Mouse (Mus musculus) embryonic fibroblast, embryonic 13.5 days (primary cell): ENCODE results near the gene Bnc2. TPM values are rescaled to one million over a fixed set of nuclear protein-coding genes. Genes with fewer than 3 reads are reported as not detected.

Experiments
- H3K27ac ChIP-seq: 2 replicates; pipeline ENCODE4 v1.5.1; 2012; ENCODE audit warnings: low read length, control low read depth, inconsistent platforms; ENCODE audit not compliant: insufficient read depth
- H3K4me1 ChIP-seq: 2 replicates; pipeline ENCODE4 v1.6.1; 2011; ENCODE audit warnings: low read length; ENCODE audit not compliant: control insufficient read depth, insufficient read depth
- H3K4me3 ChIP-seq: 2 replicates; pipeline ENCODE4 v1.5.1; 2011; ENCODE audit warnings: mild to moderate bottlenecking, control low read depth, low read length; ENCODE audit not compliant: insufficient read depth
- CTCF ChIP-seq: IDR thresholded peaks from 2 replicates; pipeline ENCODE4 v1.5.1; 2011; ENCODE audit warnings: mild to moderate bottlenecking, control low read depth, low read length, moderate library complexity, borderline replicate concordance; ENCODE audit not compliant: insufficient read depth
- POLR2A ChIP-seq: IDR thresholded peaks from 2 replicates; pipeline ENCODE4 v1.6.1; 2011; ENCODE audit warnings: low read depth, mild to moderate bottlenecking, control low read depth, low read length, moderate library complexity
- polyA plus RNA-seq: library from polyadenylated mRNA; stranded (reverse); fragments of >200 nt; gene quantifications from 2 replicates; pipeline ENCODE4 v1.2.4, GENCODE M21; 2011; ENCODE audit warnings: low read depth; ENCODE audit not compliant: missing spikeins, insufficient read length

Gene Bnc2
- polyA plus RNA-seq, 1 experiment: 48.4 TPM

- no peak for TF ChIP-seq POLR2A
- TF ChIP-seq CTCF: no peak
- H3K4me1 ChIP-seq: 0 out of 2 replicates have a peak, but pooled peaks cover 2% of the 10 kb centered on the region
- H3K4me3 ChIP-seq: no peak overlapping the region
- H3K27ac ChIP-seq: no peak overlapping the region
Measured at GRCm38 (mm10) chr4:84470106-84470885, 204.8 kb downstream of the Bnc2 start.

- Histone ChIP-seq H3K27ac (no peak overlapping the region), H3K4me3 (no peak overlapping the region), H3K4me1 (0 out of 2 replicates have a peak, but pooled peaks cover 2% of the 10 kb centered on the region)
- TF ChIP-seq CTCF (no peak), POLR2A (no peak)
Measured at GRCm38 (mm10) chr4:84469400-84469799, 205.7 kb downstream of the Bnc2 start.

- no peak overlapping the region for H3K4me3 ChIP-seq
- no peak for TF ChIP-seq CTCF
- H3K4me1 ChIP-seq: 0 out of 2 replicates have a peak, but pooled peaks cover 2% of the 10 kb centered on the region
- H3K27ac ChIP-seq: no peak overlapping the region
Measured at GRCm38 (mm10) chr4:84467722-84468121, 207.4 kb downstream of the Bnc2 start.

DNA sequence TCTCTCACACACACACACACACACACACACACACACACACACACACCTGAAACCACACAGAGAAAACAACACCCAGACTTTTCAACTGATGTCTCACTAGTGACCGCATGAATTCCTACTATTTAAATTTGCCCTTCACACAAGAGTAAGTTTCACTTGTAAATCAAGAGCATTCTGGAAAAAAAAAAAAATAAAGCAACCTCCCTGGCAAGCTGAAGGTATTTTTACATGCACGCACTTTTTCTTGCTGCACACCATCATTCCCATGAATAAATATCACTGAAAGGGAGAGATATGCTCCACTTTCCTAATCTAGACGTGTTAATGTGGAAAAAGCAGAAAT is 216.9 kb downstream of the Bnc2 start:
- Histone ChIP-seq H3K4me1 (peaks cover 17% of the 10 kb centered on the region), H3K27ac (peak overlapping the region; percentile 100), H3K4me3 (no peak overlapping the region)
- TF ChIP-seq POLR2A (no peak), CTCF (no peak)

- H3K4me3 ChIP-seq: no peak overlapping the region
- H3K4me1 ChIP-seq: peaks cover 17% of the 10 kb centered on the region
- H3K27ac ChIP-seq: peak overlapping the region; percentile 100
- TF ChIP-seq POLR2A (no peak), CTCF (no peak)
Measured at GRCm38 (mm10) chr4:84457512-84458217, 217.4 kb downstream of the Bnc2 start.

DNA sequence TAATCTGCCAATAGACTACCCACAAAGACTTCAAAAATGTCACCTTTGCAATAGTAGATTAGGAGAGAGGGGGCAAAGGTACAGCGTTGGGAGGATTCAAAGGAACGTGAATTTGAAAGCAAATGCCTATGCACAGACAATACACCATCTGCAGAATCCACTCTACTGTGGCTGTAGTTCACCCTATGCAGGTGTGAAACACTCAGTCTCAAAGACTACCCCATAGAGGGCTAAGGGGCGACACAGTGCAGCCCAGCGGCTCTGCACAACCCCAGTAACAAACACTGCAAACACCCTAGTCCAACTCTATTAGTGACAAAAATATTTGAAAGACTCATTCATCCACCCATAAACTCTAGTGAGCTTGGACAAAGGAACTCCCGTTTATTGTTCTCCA is 218.2 kb downstream of the Bnc2 start:
- Histone ChIP-seq H3K4me3 (no peak overlapping the region), H3K4me1 (peaks cover 17% of the 10 kb centered on the region), H3K27ac (peak overlapping the region; percentile 100)
- TF ChIP-seq POLR2A (no peak), CTCF (no peak)

DNA sequence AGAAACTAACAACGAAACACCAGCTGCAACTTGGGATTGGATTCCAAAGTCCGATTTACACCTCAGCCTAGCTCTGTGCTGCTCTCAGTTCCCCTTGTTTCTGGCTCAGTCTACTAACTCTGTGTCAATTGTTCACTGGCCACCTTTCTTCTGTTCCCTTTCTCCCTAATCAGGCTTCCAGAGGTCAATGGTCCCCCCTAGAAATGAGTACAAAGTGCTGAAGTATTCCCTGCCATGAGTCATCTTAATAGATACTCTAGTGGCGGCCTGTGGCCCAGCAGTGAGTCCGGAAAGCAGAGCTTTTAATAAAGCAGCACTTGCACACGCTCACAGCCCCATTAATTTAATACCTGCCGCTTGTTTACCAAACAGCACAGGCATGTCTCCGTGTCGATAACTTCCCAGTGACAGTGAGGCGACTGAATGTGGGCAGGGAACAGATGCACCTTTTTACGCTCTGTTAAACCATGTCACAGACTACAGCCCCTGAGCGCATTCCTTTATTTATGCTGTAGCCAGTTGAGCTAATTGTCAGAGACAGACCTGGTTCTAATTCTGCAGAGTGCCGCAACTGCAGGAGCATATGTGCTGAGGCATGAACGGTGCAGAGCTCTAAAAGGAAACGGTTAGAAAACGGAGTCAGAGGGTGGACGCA is 218.8 kb downstream of the Bnc2 start:
- Histone ChIP-seq H3K4me3 (no peak overlapping the region), H3K27ac (peak overlapping the region; percentile 100), H3K4me1 (peaks cover 17% of the 10 kb centered on the region)
- TF ChIP-seq POLR2A (no peak), CTCF (no peak)

DNA sequence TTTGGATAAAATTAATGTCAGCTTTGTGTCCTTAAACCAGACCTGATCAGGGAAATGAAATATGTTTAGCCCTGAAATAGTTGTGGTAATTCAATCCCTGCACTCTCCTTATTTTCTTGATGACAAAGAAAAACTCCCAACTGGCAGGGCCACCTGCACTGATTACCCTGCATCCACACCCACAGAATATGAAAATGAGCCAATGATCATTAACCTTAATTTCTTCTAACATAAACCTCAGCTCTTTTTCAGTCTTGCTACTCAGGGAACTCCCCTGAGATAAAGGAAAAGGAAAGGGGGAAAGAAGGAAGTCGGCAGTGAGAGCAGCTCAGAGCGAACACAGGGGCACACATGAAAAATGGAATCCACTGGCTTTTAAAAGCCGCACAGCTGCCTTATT is 220.6 kb downstream of the Bnc2 start:
- Histone ChIP-seq H3K27ac (no peak overlapping the region; the same call in 1 of the 2 replicates), H3K4me1 (peaks cover 17% of the 10 kb centered on the region), H3K4me3 (no peak overlapping the region)
- TF ChIP-seq POLR2A (no peak), CTCF (no peak)

DNA sequence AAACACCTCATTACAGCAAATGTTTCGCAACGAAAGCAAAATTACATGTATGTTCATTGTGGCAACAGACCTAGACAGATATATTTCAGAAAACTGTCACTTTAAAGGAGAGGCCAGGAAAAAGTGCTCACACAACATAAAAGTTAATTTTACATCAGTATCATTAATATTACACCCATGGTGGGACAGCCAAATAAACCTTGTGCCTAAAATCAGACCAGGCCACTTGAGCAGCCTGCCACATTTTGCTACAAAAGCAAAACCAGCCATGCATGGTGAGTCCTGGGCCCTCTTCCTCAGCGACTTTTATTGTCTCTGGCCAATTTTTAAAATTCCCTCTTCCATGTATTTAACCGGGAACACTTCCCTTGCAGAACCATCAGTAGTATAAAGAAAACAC is 221.5 kb downstream of the Bnc2 start:
- H3K4me1 ChIP-seq: peaks cover 17% of the 10 kb centered on the region
- H3K4me3 ChIP-seq: no peak overlapping the region
- no peak for TF ChIP-seq CTCF
- H3K27ac ChIP-seq: no peak overlapping the region

DNA sequence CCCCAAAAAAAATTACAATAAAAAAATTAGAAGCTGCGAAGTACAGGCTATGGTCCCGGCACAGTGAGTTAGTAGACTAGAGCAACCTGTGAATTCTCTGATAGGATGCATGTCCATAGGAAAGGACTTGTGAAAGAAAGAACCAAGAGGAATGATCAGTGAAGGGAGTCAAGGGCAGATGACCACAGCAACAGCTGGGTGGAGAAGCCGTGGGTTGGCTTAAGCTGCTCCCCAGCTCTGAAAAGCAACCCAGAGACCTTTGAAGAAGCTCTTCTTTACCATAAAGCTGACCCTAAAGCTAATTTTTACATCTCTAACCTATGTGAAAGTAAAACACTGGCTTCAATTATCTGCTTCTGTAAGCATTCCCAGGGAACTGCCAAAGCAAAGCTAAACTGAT is 222.4 kb downstream of the Bnc2 start:
- H3K4me3 ChIP-seq: no peak overlapping the region
- peaks cover 17% of the 10 kb centered on the region for H3K4me1 ChIP-seq
- TF ChIP-seq POLR2A (no peak), CTCF (no peak)
- no peak overlapping the region for H3K27ac ChIP-seq
